ENCODE assay signal across 12 mouse cellular contexts in genomic region chr10:60046696-60047095, GRCm38 (mm10). TPM values are rescaled to one million over a fixed set of nuclear protein-coding genes. Genes with fewer than 3 reads are reported as not detected.
DNase-seq lines count a peak whose midpoint lies in the region; ATAC-seq and TF ChIP-seq lines count a peak whose summit lies in the region.
"Had no signal": no experiment of that assay in that cellular context is flagged by ENCODE, and none has a peak within 500 bp of the region (broad histone marks: within the 10 kb centered on the region; RNA-seq: fewer than 3 reads in every experiment).

No protein-coding gene starts in this region.

- 9% methylated on average over 5 of the region's 5 CpGs for WGBS in midbrain, embryonic 16.5 days
- 46% methylated on average over 5 of the region's 5 CpGs for WGBS in midbrain, embryonic 10.5 days
- 33% methylated on average over 5 of the region's 5 CpGs for WGBS in stomach, embryonic 15.5 days
- 75% methylated on average over 5 of the region's 5 CpGs for WGBS in heart, embryonic 12.5 days

- peak; percentile 33 for DNase-seq in gastrocnemius, adult 2 months
- no peak for DNase-seq in gastrocnemius, postnatal 36 days
- DNase-seq in midbrain, embryonic 10.5 days (ENCODE audit: low spot score), result no peak
- DNase-seq in layer of hippocampus, adult 8-10 months (ENCODE audit: low spot score in 2 of 2), result peak; percentile 34 to 46
- DNase-seq: thymus, postnatal 4 days had no signal

- TF ChIP-seq CTCF in gastrocnemius, adult 2 months (IDR thresholded peaks at IDR 0.05), result no peak

- peaks cover 5% of the 10 kb centered on the region; the same call in 1 of the 2 replicates for H3K4me1 ChIP-seq in midbrain, embryonic 16.5 days (ENCODE audit: control insufficient read depth, insufficient read depth, low read length)
- H3K4me1 ChIP-seq in midbrain, embryonic 10.5 days, result peaks cover 11% of the 10 kb centered on the region
- no peaks in the 10 kb centered on the region for H3K4me1 ChIP-seq in stomach, embryonic 15.5 days
- no peaks in the 10 kb centered on the region for H3K4me1 ChIP-seq in heart, embryonic 12.5 days (replicated peaks)
- H3K4me1 ChIP-seq: limb, embryonic 12.5 days had no signal

- intact Hi-C loops in gastrocnemius, adult 2 months (cut with DNase I), result no loop called here
- intact Hi-C loops in gastrocnemius, postnatal 36 days (cut with DNase I), result no loop called here

- no peak overlapping the region for H3K9ac ChIP-seq in midbrain, embryonic 16.5 days (ENCODE audit: low read depth, low read length)
- H3K9ac ChIP-seq in stomach, embryonic 15.5 days, result no peak overlapping the region
- H3K9ac ChIP-seq in heart, embryonic 12.5 days, result no peak overlapping the region
- H3K9ac ChIP-seq: limb, embryonic 12.5 days had no signal

- H3K4me2 ChIP-seq in midbrain, embryonic 16.5 days (ENCODE audit: low read length), result no peak overlapping the region
- no peak overlapping the region for H3K4me2 ChIP-seq in stomach, embryonic 15.5 days
- H3K4me2 ChIP-seq in heart, embryonic 12.5 days, result no peak overlapping the region
- H3K4me2 ChIP-seq: limb, embryonic 12.5 days had no signal

- no peaks in the 10 kb centered on the region; the same call in 1 of the 2 replicates for H3K27me3 ChIP-seq in midbrain, embryonic 16.5 days (ENCODE audit: control insufficient read depth, insufficient read depth, low read depth, low read length)
- peaks cover 24% of the 10 kb centered on the region; the same call in 1 of the 2 replicates for H3K27me3 ChIP-seq in midbrain, embryonic 10.5 days (ENCODE audit: low read depth, poor library complexity, severe bottlenecking)
- no peaks in the 10 kb centered on the region for H3K27me3 ChIP-seq in stomach, embryonic 15.5 days (replicated peaks)
- H3K27me3 ChIP-seq in heart, embryonic 12.5 days (replicated peaks), result no peaks in the 10 kb centered on the region
- H3K27me3 ChIP-seq: limb, embryonic 12.5 days had no signal

- peak; percentile 83 for ATAC-seq in midbrain, embryonic 16.5 days
- peak; percentile 47; the same call in 1 of the 2 replicates for ATAC-seq in stomach, embryonic 15.5 days (ENCODE audit: insufficient read depth, low FRiP score, low read depth)
- no peak for ATAC-seq in inflammation-experienced regulatory T-cells, adult 6 months
- no peak for ATAC-seq in heart, embryonic 12.5 days (ENCODE audit: insufficient number of reproducible peaks, low FRiP score)

- H3K27ac ChIP-seq in gastrocnemius, adult 2 months, result no peak overlapping the region
- 0 out of 2 replicates have a peak overlapping the region, but pooled peaks have one; percentile 18 for H3K27ac ChIP-seq in midbrain, embryonic 16.5 days (ENCODE audit: low read length)
- no peak overlapping the region for H3K27ac ChIP-seq in midbrain, embryonic 10.5 days (replicated peaks)
- H3K27ac ChIP-seq in stomach, embryonic 15.5 days, result no peak overlapping the region
- no peak overlapping the region for H3K27ac ChIP-seq in heart, embryonic 12.5 days (ENCODE audit: poor library complexity, severe bottlenecking)
- H3K27ac ChIP-seq: kidney, postnatal 0 days; limb, embryonic 12.5 days had no signal

- H3K9me3 ChIP-seq in midbrain, embryonic 16.5 days (replicated peaks; ENCODE audit: control insufficient read depth, low read length, poor library complexity, severe bottlenecking), result no peaks in the 10 kb centered on the region
- H3K9me3 ChIP-seq in midbrain, embryonic 10.5 days (replicated peaks), result no peaks in the 10 kb centered on the region
- no peaks in the 10 kb centered on the region for H3K9me3 ChIP-seq in stomach, embryonic 15.5 days
- H3K9me3 ChIP-seq in heart, embryonic 12.5 days (replicated peaks), result no peaks in the 10 kb centered on the region; the same call in 1 of the 2 replicates
- H3K9me3 ChIP-seq: limb, embryonic 12.5 days had no signal

- no peak overlapping the region for H3K4me3 ChIP-seq in gastrocnemius, adult 2 months
- H3K4me3 ChIP-seq in midbrain, embryonic 16.5 days (ENCODE audit: low read depth, low read length), result no peak overlapping the region
- H3K4me3 ChIP-seq in midbrain, embryonic 10.5 days, result no peak overlapping the region
- H3K4me3 ChIP-seq in stomach, embryonic 15.5 days (replicated peaks), result no peak overlapping the region
- no peak overlapping the region for H3K4me3 ChIP-seq in heart, embryonic 12.5 days
- H3K4me3 ChIP-seq: erythroblast, embryonic 14.5 days; limb, embryonic 12.5 days had no signal

- 0 out of 2 replicates have a peak, but pooled peaks cover 6% of the 10 kb centered on the region for H3K36me3 ChIP-seq in midbrain, embryonic 16.5 days (ENCODE audit: control insufficient read depth, insufficient read depth, low read length)
- peaks cover 16% of the 10 kb centered on the region for H3K36me3 ChIP-seq in midbrain, embryonic 10.5 days
- no peaks in the 10 kb centered on the region for H3K36me3 ChIP-seq in stomach, embryonic 15.5 days
- H3K36me3 ChIP-seq in heart, embryonic 12.5 days, result peaks cover 18% of the 10 kb centered on the region

RNA-seq across cellular contexts. Expression of gene Anapc16, which starts 43.8 kb away (rescaled TPM):
- total RNA-seq in gastrocnemius, adult 2 months (2021), result 10 to 100 TPM; 49.5 to 50.7 TPM
- 10 to 100 TPM; 45.0 to 46.0 TPM for total RNA-seq in gastrocnemius, postnatal 36 days (2021)
- polyA plus RNA-seq in midbrain, embryonic 16.5 days (2015; fragmentation: Nextera tagmentation; extraction: Ambion mirVana), result 98.9 and 104 TPM in 2 replicates
- polyA plus RNA-seq in midbrain, embryonic 10.5 days (2016; fragmentation: Nextera tagmentation; extraction: Ambion mirVana), result 111 and 113 TPM in 2 replicates
- total RNA-seq in layer of hippocampus, adult 8-10 months (2022), result 10 to 100 TPM; 66.2 to 69.6 (median 67.9) TPM
- polyA plus RNA-seq in stomach, embryonic 15.5 days (2015; fragmentation: Nextera tagmentation; extraction: Ambion mirVana), result 98.8 and 107 TPM in 2 replicates
- polyA plus RNA-seq in inflammation-experienced regulatory T-cells, adult 6 months (2017; shearing (Covaris generic)), result 10 to 100 TPM; 89.0 to 99.4 (median 91.1) TPM
- polyA plus RNA-seq in heart, embryonic 12.5 days (2016; fragmentation: Nextera tagmentation; extraction: Ambion mirVana), result 79.4 and 84.7 TPM in 2 replicates

RNA-seq across cellular contexts. Expression of gene Ascc1, which starts 44.1 kb away (rescaled TPM):
- 10 to 100 TPM; 13.6 to 14.6 TPM for total RNA-seq in gastrocnemius, adult 2 months (2021)
- total RNA-seq in gastrocnemius, postnatal 36 days (2021), result 10 to 100 TPM; 12.8 to 13.1 TPM
- polyA plus RNA-seq in midbrain, embryonic 16.5 days (2015; fragmentation: Nextera tagmentation; extraction: Ambion mirVana), result 54.0 and 54.5 TPM in 2 replicates
- polyA plus RNA-seq in midbrain, embryonic 10.5 days (2016; fragmentation: Nextera tagmentation; extraction: Ambion mirVana), result 34.4 and 35.5 TPM in 2 replicates
- 10 to 100 TPM; 17.0 to 19.1 (median 17.7) TPM for total RNA-seq in layer of hippocampus, adult 8-10 months (2022)
- 42.4 and 47.0 TPM in 2 replicates for polyA plus RNA-seq in stomach, embryonic 15.5 days (2015; fragmentation: Nextera tagmentation; extraction: Ambion mirVana)
- 10 to 100 TPM; 33.7 to 57.6 (median 44.3) TPM for polyA plus RNA-seq in inflammation-experienced regulatory T-cells, adult 6 months (2017; shearing (Covaris generic))
- 33.2 and 33.8 TPM in 2 replicates for polyA plus RNA-seq in heart, embryonic 12.5 days (2016; fragmentation: Nextera tagmentation; extraction: Ambion mirVana)

RNA-seq across cellular contexts. Expression of gene Spock2, which starts 59.3 kb away (rescaled TPM):
- total RNA-seq in gastrocnemius, adult 2 months (2021), result 1 to 10 TPM; 6.1 to 6.5 TPM
- 1 to 10 TPM; 4.9 to 5.8 TPM for total RNA-seq in gastrocnemius, postnatal 36 days (2021)
- polyA plus RNA-seq in midbrain, embryonic 16.5 days (2015; fragmentation: Nextera tagmentation; extraction: Ambion mirVana), result 115 and 129 TPM in 2 replicates
- polyA plus RNA-seq in midbrain, embryonic 10.5 days (2016; fragmentation: Nextera tagmentation; extraction: Ambion mirVana), result 7.9 and 16.0 TPM in 2 replicates
- 100 to 1,000 TPM; 467 to 536 (median 508) TPM for total RNA-seq in layer of hippocampus, adult 8-10 months (2022)
- 5.3 and 6.1 TPM in 2 replicates for polyA plus RNA-seq in stomach, embryonic 15.5 days (2015; fragmentation: Nextera tagmentation; extraction: Ambion mirVana)
- 1 to 10 TPM; 1.5 to 8.7 (median 8.0) TPM for polyA plus RNA-seq in inflammation-experienced regulatory T-cells, adult 6 months (2017; shearing (Covaris generic))
- polyA plus RNA-seq in heart, embryonic 12.5 days (2016; fragmentation: Nextera tagmentation; extraction: Ambion mirVana), result 2.2 and 2.3 TPM in 2 replicates

Comparison
In these comparisons a context has a peak if more than half of its experiments do, and no peak if none do; other contexts are left out.
1. DNase-seq: peak in gastrocnemius, adult 2 months (single experiment) and layer of hippocampus, adult 8-10 months (2 of 2); none in gastrocnemius, postnatal 36 days (0 of 2) and midbrain, embryonic 10.5 days (single experiment).
2. ATAC-seq: peak in midbrain, embryonic 16.5 days (single experiment) and stomach, embryonic 15.5 days (single experiment); none in inflammation-experienced regulatory T-cells, adult 6 months (single experiment) and heart, embryonic 12.5 days (single experiment).